Mouse (Mus musculus) NIH3T3 (cell line): ENCODE measurements at regions not wholly inside any gene's neighbourhood (a gene's known extent, or its start where the extent isn't known, plus 50 kb on each side); places are given as distances from the start of the nearest gene placed in this dataset.

Experiments used
- DNase-seq: peaks from one replicate; pipeline ENCODE4 v3.0.0-alpha.2; 2012; ENCODE audit warnings: low read depth

- no peak for DNase-seq
These were observed 266.5 kb downstream of the Gm5447 start for GRCm38 (mm10) chr13:31240546-31240945.

- no peak for DNase-seq
These were observed 275.0 kb downstream of the Gm5447 start for GRCm38 (mm10) chr13:31248996-31249395.

- DNase-seq: peak; percentile 82
These were observed 275.5 kb downstream of the Gm5447 start for GRCm38 (mm10) chr13:31249525-31249924.

- DNase-seq: peak; percentile 25
These were observed 280.0 kb downstream of the Gm5447 start for GRCm38 (mm10) chr13:31254016-31254415.

GRCm38 (mm10) chr13:31254744-31255143 lies 280.7 kb downstream of the Gm5447 start:
- no peak for DNase-seq

GRCm38 (mm10) chr13:31255506-31255905 lies 281.5 kb downstream of the Gm5447 start:
- no peak for DNase-seq

GRCm38 (mm10) chr13:31267865-31268264 lies 288.1 kb upstream of the Foxq1 start:
- peak; percentile 56 for DNase-seq

GRCm38 (mm10) chr13:31276005-31276644 lies 279.8 kb upstream of the Foxq1 start:
- peak; percentile 42 for DNase-seq

GRCm38 (mm10) chr13:31290630-31291029 lies 265.3 kb upstream of the Foxq1 start:
- no peak for DNase-seq

- DNase-seq: no peak
These were observed 263.1 kb upstream of the Foxq1 start for GRCm38 (mm10) chr13:31292584-31293387.

- no peak for DNase-seq
These were observed 261.9 kb upstream of the Foxq1 start for GRCm38 (mm10) chr13:31294011-31294410.

- no peak for DNase-seq
These were observed 252.7 kb upstream of the Foxq1 start for GRCm38 (mm10) chr13:31303194-31303593.

- DNase-seq: peak; percentile 69
These were observed 251.6 kb upstream of the Foxq1 start for GRCm38 (mm10) chr13:31304286-31304865.

GRCm38 (mm10) chr13:31309083-31309621 lies 246.8 kb upstream of the Foxq1 start:
- DNase-seq: peak; percentile 9

GRCm38 (mm10) chr13:31312772-31313171 lies 243.2 kb upstream of the Foxq1 start:
- no peak for DNase-seq

- DNase-seq: no peak
These were observed 242.1 kb upstream of the Foxq1 start for GRCm38 (mm10) chr13:31313821-31314220.

GRCm38 (mm10) chr13:31317066-31317465 lies 238.9 kb upstream of the Foxq1 start:
- DNase-seq: no peak

- DNase-seq: no peak
These were observed 237.9 kb upstream of the Foxq1 start for GRCm38 (mm10) chr13:31318008-31318407.

- DNase-seq: no peak
These were observed 234.5 kb upstream of the Foxq1 start for GRCm38 (mm10) chr13:31321411-31321810.

GRCm38 (mm10) chr13:31326269-31326851 lies 229.6 kb upstream of the Foxq1 start:
- DNase-seq: no peak

GRCm38 (mm10) chr13:31327511-31327951 lies 228.4 kb upstream of the Foxq1 start:
- peak; percentile 47 for DNase-seq

- no peak for DNase-seq
These were observed 227.2 kb upstream of the Foxq1 start for GRCm38 (mm10) chr13:31328756-31329155.
